Mouse (Mus musculus) liver, embryonic 14.5 days (tissue): ENCODE results near the gene Slc7a15. TPM values are rescaled to one million over a fixed set of nuclear protein-coding genes. Genes with fewer than 3 reads are reported as not detected.

Experiments used
- ATAC-seq: fragments of 200-750 bp; cut with Nextera tagmentation; 2 replicates; pipeline ENCODE4 v1.8.0; 2017; ENCODE audit warnings: moderate number of reproducible peaks, mild to moderate bottlenecking, moderate library complexity; ENCODE audit not compliant: insufficient read depth
- DNase-seq, 3 experiments: peaks; one replicate each; pipeline ENCODE4 v3.0.0-alpha.2; 2012 to 2013; ENCODE audit warnings: low read depth in 3 of 3, low spot score in 3 of 3
- H3K27ac ChIP-seq: fragments of 300-500 bp; sonication (generic); 2 replicates; pipeline ENCODE4 v1.5.1; 2014; ENCODE audit warnings: moderate library complexity, mild to moderate bottlenecking, control low read depth, inconsistent platforms
- H3K27me3 ChIP-seq: fragments of 300-500 bp; sonication (generic); 2 replicates; pipeline ENCODE4 v1.6.1; 2014; ENCODE audit warnings: mild to moderate bottlenecking, low read length, moderate library complexity; ENCODE audit not compliant: control insufficient read depth, insufficient read depth
- H3K36me3 ChIP-seq: fragments of 300-500 bp; sonication (generic); replicated peaks from 2 replicates; pipeline ENCODE4 v1.6.1; 2014; ENCODE audit warnings: low read depth; ENCODE audit not compliant: control insufficient read depth, insufficient read depth
- H3K4me1 ChIP-seq, 2 experiments: fragments of 200-500 bp in 1 of 2; fragments of 300-500 bp in 1 of 2; sonication (generic) in 1 of 2; replicated peaks; 2 replicates each; pipeline ENCODE4 v1.6.1; 2012 to 2014; ENCODE audit warnings: antibody characterized with exemption in 1 of 2, inconsistent platforms in 1 of 2, low read length in 1 of 2; ENCODE audit not compliant: control insufficient read depth in 2 of 2, insufficient read depth in 2 of 2
- H3K4me2 ChIP-seq: fragments of 300-500 bp; sonication (generic); 2 replicates; pipeline ENCODE4 v1.6.1; 2014; ENCODE audit warnings: low read depth, mild to moderate bottlenecking, control low read depth, moderate library complexity
- H3K4me3 ChIP-seq, 2 experiments: fragments of 200-500 bp in 1 of 2; fragments of 300-500 bp in 1 of 2; sonication (generic) in 1 of 2; 2 replicates each; pipeline ENCODE4 v1.5.1; 2012 to 2014; ENCODE audit warnings: low read depth in 2 of 2, low read length in 2 of 2, mild to moderate bottlenecking in 2 of 2, control low read depth in 1 of 2, inconsistent platforms in 1 of 2, moderate library complexity in 1 of 2; ENCODE audit not compliant: insufficient read depth in 1 of 2
- H3K9ac ChIP-seq: fragments of 300-500 bp; sonication (generic); replicated peaks from 2 replicates; pipeline ENCODE4 v1.6.1; 2014; ENCODE audit warnings: mild to moderate bottlenecking, control low read depth, moderate library complexity
- H3K9me3 ChIP-seq: fragments of 300-500 bp; sonication (generic); 2 replicates; pipeline ENCODE4 v1.6.1; 2016; ENCODE audit warnings: low read length, mixed read lengths; ENCODE audit not compliant: control insufficient read depth
- CTCF ChIP-seq: IDR thresholded peaks from 2 replicates; pipeline ENCODE4 v1.5.1; 2016; ENCODE audit warnings: antibody characterized with exemption, low read depth, control low read depth
- EP300 ChIP-seq: IDR thresholded peaks from 2 replicates; pipeline ENCODE4 v1.6.1; 2016; ENCODE audit warnings: antibody characterized with exemption, low read depth
- WGBS: fragments of 180-500 bp; shearing (Covaris S2); extraction: QIAGEN DNeasy Blood & Tissue Kit; methylation state at CpG from one replicate; pipeline ENCODE4 v1.1.7; 2014; ENCODE audit not compliant: insufficient replicate concordance; 5-methylcytosine and 5-hydroxymethylcytosine counted together
- polyA plus RNA-seq, 2 experiments: library from polyadenylated mRNA; depleted of rRNA in 1 of 2; stranded (reverse) in 1 of 2; unstranded in 1 of 2; fragments of >200 nt; fragmentation: Nextera tagmentation in 1 of 2; extraction: Ambion mirVana in 1 of 2; gene quantifications; 2 replicates each; pipeline versions ENCODE4 v1.2.1 to v1.2.3; 2012 to 2014

The Slc7a15 gene
- polyA plus RNA-seq, 2 experiments = 0.06 to 0.11 TPM

DNA sequence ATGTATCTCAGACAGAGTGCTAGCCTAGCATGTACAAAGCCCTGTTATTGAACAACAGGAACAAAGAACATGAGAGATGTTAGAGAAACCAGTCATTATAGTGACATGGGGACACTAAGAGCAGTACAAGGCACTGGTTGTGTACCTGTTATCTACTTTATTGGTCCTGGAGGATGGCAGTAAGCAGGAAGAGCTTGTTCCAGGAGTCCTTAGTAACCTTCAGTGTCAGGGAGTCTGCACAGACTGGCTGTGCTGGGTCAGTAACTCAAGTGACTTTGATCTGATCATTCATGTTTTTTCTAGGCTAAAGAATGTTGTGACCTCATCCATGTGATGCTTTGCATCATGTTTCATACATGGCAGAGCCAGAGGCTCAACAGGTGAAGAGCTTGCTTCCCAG lies 42.7 kb downstream of the Slc7a15 start:
- no peak for DNase-seq
- Histone ChIP-seq H3K27ac (no peak overlapping the region), H3K4me2 (no peak overlapping the region), H3K4me1 (no peaks in the 10 kb centered on the region), H3K9me3 (no peaks in the 10 kb centered on the region), H3K4me3 (no peak overlapping the region), H3K27me3 (no peaks in the 10 kb centered on the region), H3K9ac (no peak overlapping the region), H3K36me3 (no peaks in the 10 kb centered on the region)
- TF ChIP-seq EP300 = no peak
- ATAC-seq = no peak

DNA sequence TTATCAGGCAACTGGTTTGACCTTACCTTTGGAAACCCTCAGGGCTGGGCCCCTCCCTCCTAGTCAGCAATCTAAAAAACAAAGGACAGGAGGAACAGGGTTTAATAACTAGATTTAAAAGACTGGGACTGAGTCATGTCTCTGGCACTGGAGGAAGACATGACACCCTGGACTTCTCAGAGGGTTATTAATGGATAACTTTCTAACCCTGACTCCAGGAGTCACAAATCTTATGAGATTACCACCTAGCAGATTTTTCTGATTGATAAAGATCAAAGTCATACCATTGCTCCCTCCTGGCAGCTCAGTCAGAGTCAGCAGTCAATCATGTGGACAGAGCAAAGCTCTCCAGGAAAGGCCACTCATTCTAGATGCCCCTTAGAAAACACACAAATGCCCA lies 43.4 kb downstream of the Slc7a15 start:
- H3K36me3 ChIP-seq = no peaks in the 10 kb centered on the region
- H3K9me3 ChIP-seq = no peaks in the 10 kb centered on the region
- no peak for TF ChIP-seq EP300
- TF ChIP-seq CTCF = no peak
- DNase-seq = no peak
- ATAC-seq = no peak
- H3K27me3 ChIP-seq = no peaks in the 10 kb centered on the region
- H3K4me3 ChIP-seq = no peak overlapping the region
- H3K27ac ChIP-seq = no peak overlapping the region
- no peaks in the 10 kb centered on the region for H3K4me1 ChIP-seq
- H3K9ac ChIP-seq = no peak overlapping the region
- no peak overlapping the region for H3K4me2 ChIP-seq

DNA sequence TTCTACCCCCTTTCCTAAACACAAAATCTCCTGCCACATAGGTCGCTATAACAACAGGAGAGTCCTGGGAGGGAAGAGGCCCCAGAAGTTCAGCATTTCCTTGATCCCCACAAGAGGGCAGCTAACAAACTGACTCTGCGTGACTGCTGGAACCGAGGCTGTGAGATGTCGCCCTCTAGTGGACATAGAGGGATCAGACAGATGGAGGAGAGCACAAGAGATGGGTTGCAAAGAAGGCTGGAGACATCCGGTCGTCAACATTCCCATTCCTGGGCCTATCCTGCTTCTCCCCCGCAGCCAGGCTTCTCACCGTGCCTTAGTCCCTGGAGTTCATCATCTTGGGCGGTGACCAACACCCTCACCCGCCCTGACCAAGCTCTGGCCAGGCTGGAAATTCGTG lies 51.5 kb downstream of the Slc7a15 start:
- Histone ChIP-seq H3K9ac (no peak overlapping the region), H3K4me3 (no peak overlapping the region), H3K4me2 (no peak overlapping the region), H3K4me1 (no peaks in the 10 kb centered on the region; a peak in 1 of 4 replicates), H3K36me3 (no peaks in the 10 kb centered on the region), H3K27ac (no peak overlapping the region), H3K9me3 (no peaks in the 10 kb centered on the region), H3K27me3 (no peaks in the 10 kb centered on the region)
- peak; percentile 55; the same call in 1 of the 2 replicates for ATAC-seq
- WGBS = 10% methylated on average over 11 of the region's 11 CpGs
- TF ChIP-seq CTCF (peak; percentile 99), EP300 (no peak)
- peak; percentile 50 to 64 (median 56) for DNase-seq

DNA sequence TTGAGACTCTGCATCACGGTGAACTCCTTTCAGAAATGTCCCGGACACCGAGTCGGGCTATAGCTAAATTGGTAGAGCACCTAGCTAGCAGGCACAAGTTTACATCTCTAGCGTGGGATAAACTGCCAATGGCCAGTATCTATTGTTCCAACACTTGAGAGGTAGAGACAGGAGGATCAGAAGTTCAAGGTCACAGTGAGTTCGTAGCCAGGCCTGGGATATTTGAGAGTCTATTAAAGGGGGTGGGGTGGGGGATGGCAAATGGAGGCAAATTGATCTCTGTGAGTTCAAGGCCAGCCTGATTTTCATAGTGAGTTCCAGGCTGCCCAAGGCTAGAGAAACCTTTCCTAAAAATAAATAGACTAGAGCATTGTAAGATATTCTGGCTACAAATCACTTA lies 52.1 kb downstream of the Slc7a15 start:
- Histone ChIP-seq H3K27me3 (no peaks in the 10 kb centered on the region), H3K27ac (no peak overlapping the region), H3K4me3 (no peak overlapping the region), H3K4me2 (no peak overlapping the region), H3K36me3 (no peaks in the 10 kb centered on the region), H3K9me3 (no peaks in the 10 kb centered on the region), H3K4me1 (no peaks in the 10 kb centered on the region; a peak in 1 of 4 replicates), H3K9ac (no peak overlapping the region)
- TF ChIP-seq EP300 = no peak
- TF ChIP-seq CTCF = no peak
- 65% methylated on average over 6 of the region's 6 CpGs for WGBS
- DNase-seq (no peak), ATAC-seq (no peak)

DNA sequence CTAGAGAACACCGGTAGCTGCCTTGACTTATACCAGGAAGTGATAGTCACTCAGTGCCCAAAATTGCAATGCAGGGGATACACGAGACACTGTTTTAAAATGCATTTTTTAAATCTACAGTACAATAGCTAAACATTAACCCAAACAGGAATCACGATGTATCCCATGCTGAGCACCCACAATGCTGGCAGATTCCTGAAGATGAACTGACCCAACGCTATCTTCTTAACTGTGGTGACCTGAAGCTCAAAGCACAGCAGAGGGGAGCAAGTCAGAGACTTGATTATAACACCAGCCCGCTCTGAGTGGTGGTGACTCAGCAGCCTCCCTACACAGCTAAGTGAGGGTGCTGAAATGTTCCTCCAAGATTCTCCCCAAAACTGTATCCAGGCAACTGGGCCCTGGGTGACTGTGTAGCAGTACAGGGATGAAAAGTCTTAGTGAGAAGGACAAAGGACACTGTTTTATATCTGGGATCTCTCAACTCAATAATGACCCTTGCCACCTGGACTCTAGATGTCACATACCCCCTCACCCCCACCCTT lies 53.7 kb downstream of the Slc7a15 start:
- DNase-seq (no peak), ATAC-seq (no peak)
- H3K9ac ChIP-seq = no peak overlapping the region
- H3K27me3 ChIP-seq = no peaks in the 10 kb centered on the region
- H3K4me3 ChIP-seq = no peak overlapping the region
- no peak overlapping the region for H3K27ac ChIP-seq
- no peaks in the 10 kb centered on the region for H3K9me3 ChIP-seq
- no peaks in the 10 kb centered on the region; a peak in 1 of 4 replicates for H3K4me1 ChIP-seq
- no peak for TF ChIP-seq EP300
- no peak for TF ChIP-seq CTCF
- no peak overlapping the region for H3K4me2 ChIP-seq
- H3K36me3 ChIP-seq = no peaks in the 10 kb centered on the region
- 48% methylated on average over 5 of the region's 5 CpGs for WGBS

DNA sequence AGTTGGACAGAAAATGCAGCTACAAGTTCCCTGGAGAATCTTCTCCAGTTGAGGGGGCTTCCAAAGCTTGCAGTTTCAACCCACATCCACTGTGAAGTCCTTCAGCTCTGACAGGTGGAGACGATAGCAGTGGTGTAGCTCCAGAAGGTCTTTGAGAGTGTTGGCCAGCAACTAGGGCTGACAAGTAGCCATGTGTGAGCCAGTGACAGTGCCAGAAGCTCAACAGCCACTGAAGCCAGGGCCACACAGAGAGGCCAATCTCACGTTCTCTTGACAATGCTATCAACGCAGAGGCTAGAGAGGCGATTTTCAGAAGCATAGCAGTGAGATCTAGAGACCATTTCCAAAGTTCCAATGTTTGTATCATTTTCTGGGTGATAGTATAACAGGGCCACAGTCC lies 56.5 kb downstream of the Slc7a15 start:
- WGBS = 69% methylated on average over 4 of the region's 4 CpGs

More for the DNA sequence above, 56.5 kb downstream of the Slc7a15 start:
- Histone ChIP-seq H3K9ac (no peak overlapping the region), H3K27ac (no peak overlapping the region), H3K9me3 (no peaks in the 10 kb centered on the region), H3K4me1 (no peaks in the 10 kb centered on the region), H3K36me3 (no peaks in the 10 kb centered on the region), H3K4me2 (no peak overlapping the region), H3K4me3 (no peak overlapping the region), H3K27me3 (no peaks in the 10 kb centered on the region)
- DNase-seq (no peak), ATAC-seq (no peak)
- TF ChIP-seq EP300 (no peak), CTCF (no peak)
